Mouse (Mus musculus) cortical plate, adult 2 months (tissue): ENCODE measurements around the gene Dtx3.

Experiments used
- CTCF ChIP-seq: fragments of 200-500 bp; IDR thresholded peaks from 2 replicates; pipeline ENCODE4 v1.5.1; 2011; ENCODE audit warnings: mild to moderate bottlenecking, control low read depth, low read length; ENCODE audit not compliant: insufficient read depth; ENCODE audit errors: extremely low read depth
- POLR2A ChIP-seq: fragments of 200-500 bp; IDR thresholded peaks from 2 replicates; pipeline ENCODE4 v1.6.1; 2011; ENCODE audit warnings: mild to moderate bottlenecking, low read length, control low read depth; ENCODE audit not compliant: insufficient read depth; ENCODE audit errors: extremely low read depth

DNA sequence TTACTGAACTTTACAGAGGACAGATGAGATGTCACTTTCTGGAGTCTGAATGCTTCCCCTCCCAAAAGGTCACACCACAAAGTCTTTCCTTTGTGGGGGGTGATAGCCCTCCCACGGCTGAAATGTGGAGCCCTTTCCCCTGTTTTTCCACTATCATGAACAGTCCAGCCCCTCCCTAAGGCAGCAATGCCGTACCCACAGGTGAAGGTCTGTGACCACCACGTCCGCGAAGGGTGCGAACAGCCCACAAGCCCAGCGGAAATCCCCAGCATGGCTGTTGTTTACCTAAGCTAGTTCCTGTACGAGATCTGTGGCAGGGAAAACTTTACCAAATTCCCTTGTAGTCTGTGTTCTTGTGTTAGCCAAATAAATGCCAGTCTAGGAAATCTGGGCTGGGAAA is 54.0 kb downstream of the Dtx3 start:
- TF ChIP-seq POLR2A (no peak), CTCF (no peak)
